Mouse (Mus musculus): ENCODE results near the gene Mtx3.

DNA sequence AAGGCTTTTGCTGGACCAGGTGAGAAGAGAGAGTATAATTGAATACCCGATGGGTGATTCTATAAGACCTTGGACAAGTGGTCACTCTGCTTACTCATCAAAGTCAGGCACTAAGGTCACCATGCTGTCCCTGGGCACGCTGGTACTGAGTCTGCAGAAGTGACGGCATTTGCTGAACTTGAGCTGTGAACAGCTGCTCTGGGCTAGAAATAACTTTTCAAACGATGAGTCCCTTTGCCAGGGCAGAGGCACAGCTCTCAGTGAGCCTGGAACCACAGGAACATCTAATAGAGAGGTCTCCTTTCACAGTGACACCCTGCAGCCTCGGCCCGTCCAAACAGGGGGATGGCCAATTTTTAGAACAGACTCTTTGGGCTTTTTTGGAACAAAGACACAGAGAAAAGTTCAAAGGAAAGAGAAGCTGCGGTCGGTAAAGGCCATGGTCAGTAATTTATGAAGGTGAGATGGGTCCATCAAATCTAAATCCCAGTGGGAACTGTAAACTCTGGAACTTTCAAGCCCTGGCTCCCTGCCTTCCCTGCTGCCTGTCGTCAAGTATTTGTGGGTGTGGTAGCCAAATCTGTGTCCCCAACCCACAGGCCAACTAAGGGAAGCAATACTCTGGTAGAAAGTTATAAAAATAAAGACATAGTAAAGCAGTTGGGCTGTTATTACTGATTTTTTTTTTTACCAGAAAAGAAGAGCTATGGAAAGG lies 37.9 kb downstream of the Mtx3 start:
- TF ChIP-seq POLR2A (IDR thresholded peaks at IDR 0.05; ENCODE audit: low read depth, low read length), result no peak
- TF ChIP-seq CTCF (conservative IDR thresholded peaks at IDR 0.05; ENCODE audit: insufficient read depth, insufficient read length, low read depth, low read length), result no peak

Data from kidney, adult 2 months (tissue).